Mouse (Mus musculus) stomach, embryonic 16.5 days (tissue): ENCODE data around the gene Adgre5. TPM values are rescaled to one million over a fixed set of nuclear protein-coding genes. Genes with fewer than 3 reads are reported as not detected.

Experiments used
- ATAC-seq: fragments of 200-750 bp; cut with Nextera tagmentation; 2 replicates; pipeline ENCODE4 v1.8.0; 2017; ENCODE audit warnings: moderate number of reproducible peaks, moderate TSS enrichment; ENCODE audit not compliant: insufficient read depth, low FRiP score
- H3K27ac ChIP-seq: fragments of 300-500 bp; sonication (generic); 2 replicates; pipeline ENCODE4 v1.5.1; 2014; ENCODE audit warnings: low read length
- H3K27me3 ChIP-seq: fragments of 300-500 bp; sonication (generic); 2 replicates; pipeline ENCODE4 v1.6.1; 2014; ENCODE audit warnings: low read length, control low read depth, mixed read lengths; ENCODE audit not compliant: control insufficient read depth, insufficient read depth
- H3K36me3 ChIP-seq: fragments of 300-500 bp; sonication (generic); 2 replicates; pipeline ENCODE4 v1.6.1; 2014; ENCODE audit warnings: low read length; ENCODE audit not compliant: control insufficient read depth, insufficient read depth
- H3K4me1 ChIP-seq: fragments of 300-500 bp; sonication (generic); 2 replicates; pipeline ENCODE4 v1.6.1; 2014; ENCODE audit warnings: low read length, control low read depth, mixed read lengths; ENCODE audit not compliant: control insufficient read depth, insufficient read depth
- H3K4me2 ChIP-seq: fragments of 300-500 bp; sonication (generic); 2 replicates; pipeline ENCODE4 v1.6.1; 2014; ENCODE audit warnings: low read depth, low read length, mixed read lengths
- H3K4me3 ChIP-seq: fragments of 300-500 bp; sonication (generic); replicated peaks from 2 replicates; pipeline ENCODE4 v1.5.1; 2014; ENCODE audit warnings: mild to moderate bottlenecking, low read length
- H3K9ac ChIP-seq: fragments of 300-500 bp; sonication (generic); 2 replicates; pipeline ENCODE4 v1.6.1; 2014; ENCODE audit warnings: low read length
- H3K9me3 ChIP-seq: fragments of 300-500 bp; sonication (generic); replicated peaks from 2 replicates; pipeline ENCODE4 v1.6.1; 2016; ENCODE audit warnings: low read length, control low read depth; ENCODE audit not compliant: control insufficient read depth
- WGBS: fragments of 180-500 bp; shearing (Covaris S2); extraction: QIAGEN DNeasy Blood & Tissue Kit; methylation state at CpG from one replicate; pipeline ENCODE4 v1.1.7; 2014; 5-methylcytosine and 5-hydroxymethylcytosine counted together
- polyA plus RNA-seq: library from polyadenylated mRNA; unstranded; fragments of >200 nt; fragmentation: Nextera tagmentation; extraction: Ambion mirVana; gene quantifications from 2 replicates; pipeline ENCODE4 v1.2.1, GENCODE M21; 2015

Adgre5 gene
- polyA plus RNA-seq, 1 experiment from 2014 or later: 40.5 TPM

DNA sequence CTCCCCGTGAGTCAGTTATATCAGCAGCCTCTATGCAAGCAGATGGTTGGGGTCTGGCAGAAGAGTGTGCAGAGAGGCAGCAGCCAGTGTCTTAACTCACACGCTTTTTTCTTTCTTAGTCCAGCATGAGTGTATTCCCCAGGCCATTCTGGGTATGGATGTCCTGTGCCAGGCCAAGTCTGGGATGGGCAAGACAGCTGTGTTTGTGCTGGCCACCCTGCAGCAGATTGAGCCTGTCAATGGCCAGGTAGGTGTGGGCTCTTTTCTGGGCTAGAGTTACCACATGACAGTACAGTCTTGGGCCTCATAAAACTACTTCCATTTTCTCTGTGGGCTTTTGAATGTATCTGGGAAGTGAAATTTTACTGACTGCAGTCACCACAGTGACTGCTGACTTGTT is 21.4 kb downstream of the Adgre5 start:
- Histone ChIP-seq H3K27ac (no peak overlapping the region), H3K27me3 (no peaks in the 10 kb centered on the region), H3K4me3 (no peak overlapping the region), H3K36me3 (peaks cover 20% of the 10 kb centered on the region), H3K4me1 (peaks cover 17% of the 10 kb centered on the region), H3K9ac (no peak overlapping the region), H3K9me3 (no peaks in the 10 kb centered on the region), H3K4me2 (no peak overlapping the region)
- no peak for ATAC-seq
- WGBS: 94% methylated on average over 2 of the region's 2 CpGs

DNA sequence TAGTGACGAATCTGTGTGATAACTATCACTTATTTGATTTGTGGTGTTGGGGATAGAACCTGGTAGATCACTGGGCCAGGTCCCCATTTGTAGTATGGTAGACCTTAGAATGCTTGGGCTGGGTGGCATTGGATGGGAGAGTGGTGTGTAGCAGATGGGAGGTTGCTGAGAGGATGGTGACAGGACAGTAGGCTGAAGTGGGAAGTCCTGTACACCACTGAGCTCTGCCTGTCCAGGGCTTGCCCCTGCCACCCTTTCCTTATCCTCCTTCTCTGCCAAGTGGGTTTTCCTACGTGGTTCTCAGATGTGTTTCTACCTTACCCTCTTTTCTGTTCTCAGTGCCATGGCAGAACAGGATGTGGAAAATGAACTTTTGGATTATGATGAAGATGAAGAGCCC is 22.1 kb downstream of the Adgre5 start:
- Histone ChIP-seq H3K36me3 (peaks cover 20% of the 10 kb centered on the region), H3K4me2 (no peak overlapping the region), H3K27ac (no peak overlapping the region), H3K27me3 (no peaks in the 10 kb centered on the region), H3K4me3 (no peak overlapping the region), H3K4me1 (peaks cover 17% of the 10 kb centered on the region), H3K9me3 (no peaks in the 10 kb centered on the region), H3K9ac (no peak overlapping the region)
- 78% methylated on average over 2 of the region's 2 CpGs for WGBS
- no peak for ATAC-seq

GRCm38 (mm10) chr8:83716563-83716962 is 24.6 kb downstream of the Adgre5 start:
- Histone ChIP-seq H3K27me3 (no peaks in the 10 kb centered on the region), H3K27ac (peak overlapping the region; percentile 51), H3K36me3 (peaks cover 13% of the 10 kb centered on the region), H3K9me3 (no peaks in the 10 kb centered on the region), H3K4me1 (peaks cover 17% of the 10 kb centered on the region), H3K4me3 (peak overlapping the region; percentile 94), H3K4me2 (peak overlapping the region; percentile 56), H3K9ac (peak overlapping the region; percentile 92)
- ATAC-seq: no peak
- WGBS: 58% methylated on average over 2 of the region's 2 CpGs

- Histone ChIP-seq H3K9ac (peak overlapping the region; percentile 92), H3K4me3 (peak overlapping the region; percentile 94), H3K4me2 (peak overlapping the region; percentile 56), H3K36me3 (0 out of 2 replicates have a peak, but pooled peaks cover 6% of the 10 kb centered on the region), H3K4me1 (peaks cover 17% of the 10 kb centered on the region), H3K27me3 (no peaks in the 10 kb centered on the region), H3K27ac (peak overlapping the region; percentile 96; the same call in 1 of the 2 replicates), H3K9me3 (no peaks in the 10 kb centered on the region)
- under 1% methylated on average over 17 of the region's 17 CpGs for WGBS
- ATAC-seq: no peak
These were observed 25.4 kb downstream of the Adgre5 start for GRCm38 (mm10) chr8:83715771-83716170.

GRCm38 (mm10) chr8:83715031-83715690 is 26.0 kb downstream of the Adgre5 start, which contains the start of gene Ddx39:
Gene Ddx39 (plus strand): TSS chr8:83715177.
- H3K9me3 ChIP-seq: no peaks in the 10 kb centered on the region
- H3K27ac ChIP-seq: peak within 1 kb of the TSS; percentile 96
- H3K9ac ChIP-seq: peak within 1 kb of the TSS; percentile 92
- peak within 1 kb of the TSS; percentile 56 for H3K4me2 ChIP-seq
- ATAC-seq: peak; percentile 100
- no peaks in the 10 kb centered on the region for H3K27me3 ChIP-seq
- H3K4me1 ChIP-seq: peaks cover 17% of the 10 kb centered on the region
- H3K4me3 ChIP-seq: peak within 1 kb of the TSS; percentile 94
- WGBS: under 1% methylated on average over 63 of the region's 63 CpGs
- no peaks in the 10 kb centered on the region for H3K36me3 ChIP-seq

- H3K4me1 ChIP-seq: peaks cover 17% of the 10 kb centered on the region
- peak overlapping the region; percentile 57; the same call in 1 of the 2 replicates for H3K9ac ChIP-seq
- H3K4me2 ChIP-seq: peak overlapping the region; percentile 55
- WGBS: 15% methylated on average over 8 of the region's 8 CpGs
- no peaks in the 10 kb centered on the region for H3K9me3 ChIP-seq
- no peaks in the 10 kb centered on the region for H3K36me3 ChIP-seq
- ATAC-seq: no peak; the same call in 1 of the 2 replicates
- no peak overlapping the region for H3K27ac ChIP-seq
- H3K4me3 ChIP-seq: peak overlapping the region; percentile 94
- H3K27me3 ChIP-seq: no peaks in the 10 kb centered on the region
These were observed 26.5 kb downstream of the Adgre5 start for GRCm38 (mm10) chr8:83714676-83715030.

DNA sequence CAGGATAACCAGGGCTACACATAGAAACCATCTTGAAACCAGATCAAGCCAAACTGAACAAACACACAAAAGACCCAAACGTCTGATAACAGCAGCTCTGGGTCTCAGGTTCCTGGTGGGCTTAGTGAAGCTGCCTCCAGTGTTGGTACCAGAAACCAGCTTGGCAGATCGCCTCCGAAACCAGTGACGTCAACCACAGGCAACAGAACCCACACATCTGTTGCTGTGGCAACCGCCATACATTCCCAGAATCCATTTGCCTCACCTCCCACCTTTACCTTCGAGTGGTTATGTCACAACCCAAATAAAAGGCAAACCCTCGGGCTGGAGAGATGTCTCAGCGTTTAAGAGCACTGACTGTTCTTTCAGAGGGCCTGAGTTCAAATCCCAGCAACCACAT is 33.6 kb downstream of the Adgre5 start:
- Histone ChIP-seq H3K4me3 (no peak overlapping the region), H3K4me2 (no peak overlapping the region), H3K27me3 (no peaks in the 10 kb centered on the region), H3K4me1 (no peaks in the 10 kb centered on the region), H3K9ac (no peak overlapping the region), H3K9me3 (no peaks in the 10 kb centered on the region), H3K36me3 (no peaks in the 10 kb centered on the region), H3K27ac (no peak overlapping the region)
- ATAC-seq: no peak
- 68% methylated on average over 8 of the region's 8 CpGs for WGBS

DNA sequence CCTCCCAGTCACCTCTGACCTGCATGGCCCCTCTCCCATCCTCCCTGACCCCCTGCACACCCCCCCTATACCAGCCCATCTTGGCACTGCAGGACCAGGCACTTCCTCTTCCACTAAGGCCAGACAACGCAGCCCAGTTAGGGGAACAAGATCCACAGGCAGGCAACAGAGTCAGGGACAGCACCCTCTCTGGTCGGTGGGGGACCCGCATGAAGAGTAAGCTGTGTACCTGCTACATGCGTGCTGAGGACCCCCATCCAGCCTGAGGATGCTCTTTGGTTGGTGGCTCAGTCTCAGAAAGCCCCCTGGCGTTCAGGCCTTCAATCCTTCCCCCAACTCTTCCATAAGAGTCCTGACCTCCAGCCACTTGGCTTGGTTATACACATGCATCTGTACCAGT is 34.7 kb downstream of the Adgre5 start:
- H3K36me3 ChIP-seq: no peaks in the 10 kb centered on the region
- H3K27me3 ChIP-seq: no peaks in the 10 kb centered on the region
- H3K9me3 ChIP-seq: no peaks in the 10 kb centered on the region; the same call in 1 of the 2 replicates
- no peak overlapping the region for H3K27ac ChIP-seq
- no peaks in the 10 kb centered on the region for H3K4me1 ChIP-seq
- no peak for ATAC-seq
- H3K9ac ChIP-seq: no peak overlapping the region
- no peak overlapping the region for H3K4me2 ChIP-seq
- no peak overlapping the region for H3K4me3 ChIP-seq
- 56% methylated on average over 5 of the region's 5 CpGs for WGBS

DNA sequence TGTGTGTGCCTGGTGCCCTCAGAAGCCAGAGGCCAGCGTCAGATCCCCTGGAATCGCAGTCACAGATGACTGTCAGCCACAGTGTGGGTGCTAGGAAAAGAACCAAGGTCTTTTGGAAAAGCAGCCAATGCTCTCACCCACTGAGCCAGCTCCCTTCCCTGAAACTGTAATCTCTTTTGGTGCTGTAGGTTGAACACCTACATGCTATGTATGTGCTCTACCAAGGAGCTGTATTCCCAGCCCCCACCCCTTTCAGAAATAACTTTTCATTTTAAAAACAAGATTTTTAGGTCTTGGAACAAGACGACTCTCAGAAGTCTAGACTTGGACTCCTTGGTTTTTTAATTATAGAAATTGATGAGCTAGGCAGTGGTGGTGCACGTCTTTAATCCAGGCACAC is 37.7 kb downstream of the Adgre5 start:
- Histone ChIP-seq H3K27me3 (no peaks in the 10 kb centered on the region), H3K9ac (no peak overlapping the region), H3K4me3 (no peak overlapping the region), H3K27ac (no peak overlapping the region), H3K4me2 (no peak overlapping the region), H3K9me3 (no peaks in the 10 kb centered on the region; the same call in 1 of the 2 replicates), H3K36me3 (no peaks in the 10 kb centered on the region), H3K4me1 (peaks cover 9% of the 10 kb centered on the region)
- no peak for ATAC-seq
- 77% methylated on average over 4 of the region's 4 CpGs for WGBS
